Mouse (Mus musculus) forelimb bud, embryonic 11.5 days (tissue): Measurements from ENCODE around the gene Abcc1.

Source experiments
- DNase-seq: peaks from one replicate; pipeline ENCODE4 v3.0.0-alpha.2; 2012; ENCODE audit warnings: low read depth, low spot score

Gene Abcc1

DNA sequence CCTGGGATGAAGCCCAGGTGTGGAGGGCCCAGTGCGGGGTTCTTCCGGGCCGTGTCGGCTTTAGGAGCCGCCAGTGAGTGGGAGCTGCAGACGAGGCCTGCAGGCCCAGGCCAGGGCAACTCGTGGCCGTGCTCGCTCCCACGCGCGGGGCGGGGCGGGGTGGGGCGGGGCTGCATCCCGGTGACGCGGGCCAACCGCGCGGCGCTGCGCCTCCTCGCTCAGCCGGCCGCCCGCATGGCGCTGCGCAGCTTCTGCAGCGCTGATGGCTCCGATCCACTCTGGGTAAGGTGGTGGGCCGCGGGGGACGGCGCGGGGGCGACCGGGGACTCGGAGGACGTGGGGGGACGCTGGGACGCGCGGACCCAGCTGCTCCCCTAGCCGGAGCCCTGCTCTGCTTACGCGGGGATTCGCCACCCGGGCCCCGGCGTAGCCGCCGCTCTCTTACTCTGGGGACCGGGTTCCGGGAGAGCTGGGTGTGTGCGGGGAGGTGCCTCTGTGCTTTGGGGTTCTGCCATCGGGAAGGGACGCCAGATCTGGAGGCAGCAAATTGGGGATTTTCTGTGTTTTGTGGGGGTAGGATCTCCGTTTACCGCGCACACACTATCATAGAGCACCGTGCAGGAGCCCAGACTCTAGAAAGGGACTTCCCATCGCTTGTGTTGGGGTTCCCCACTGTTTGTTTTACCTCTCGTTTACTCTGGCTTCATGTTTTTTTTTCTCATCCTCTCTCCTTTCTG is at the start of gene Abcc1:
TSS of gene Abcc1 (plus strand) at position 197 of the 737 bp plus-strand sequence.
- DNase-seq, result peak; percentile 67

DNA sequence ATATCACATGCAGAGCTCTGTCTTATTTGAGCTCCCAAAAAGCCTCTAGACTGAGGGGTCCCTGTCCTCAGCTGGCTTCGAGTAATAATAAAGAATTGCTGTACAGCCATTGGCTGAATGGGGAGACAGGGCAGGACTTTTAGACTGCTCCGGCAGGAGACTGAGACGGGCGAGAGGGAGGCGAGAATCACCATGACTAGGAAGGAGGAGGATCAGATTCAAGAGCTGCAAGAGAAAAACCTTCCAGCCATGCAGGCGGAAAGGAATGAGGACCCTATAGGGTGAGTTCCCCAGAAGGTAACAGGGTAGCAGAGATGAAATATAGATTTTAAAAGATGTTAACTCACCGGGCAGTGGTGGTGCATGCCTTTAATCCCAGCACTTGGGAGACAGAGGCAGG is 48.4 kb upstream of the Abcc1 start:
- DNase-seq, result no peak

DNA sequence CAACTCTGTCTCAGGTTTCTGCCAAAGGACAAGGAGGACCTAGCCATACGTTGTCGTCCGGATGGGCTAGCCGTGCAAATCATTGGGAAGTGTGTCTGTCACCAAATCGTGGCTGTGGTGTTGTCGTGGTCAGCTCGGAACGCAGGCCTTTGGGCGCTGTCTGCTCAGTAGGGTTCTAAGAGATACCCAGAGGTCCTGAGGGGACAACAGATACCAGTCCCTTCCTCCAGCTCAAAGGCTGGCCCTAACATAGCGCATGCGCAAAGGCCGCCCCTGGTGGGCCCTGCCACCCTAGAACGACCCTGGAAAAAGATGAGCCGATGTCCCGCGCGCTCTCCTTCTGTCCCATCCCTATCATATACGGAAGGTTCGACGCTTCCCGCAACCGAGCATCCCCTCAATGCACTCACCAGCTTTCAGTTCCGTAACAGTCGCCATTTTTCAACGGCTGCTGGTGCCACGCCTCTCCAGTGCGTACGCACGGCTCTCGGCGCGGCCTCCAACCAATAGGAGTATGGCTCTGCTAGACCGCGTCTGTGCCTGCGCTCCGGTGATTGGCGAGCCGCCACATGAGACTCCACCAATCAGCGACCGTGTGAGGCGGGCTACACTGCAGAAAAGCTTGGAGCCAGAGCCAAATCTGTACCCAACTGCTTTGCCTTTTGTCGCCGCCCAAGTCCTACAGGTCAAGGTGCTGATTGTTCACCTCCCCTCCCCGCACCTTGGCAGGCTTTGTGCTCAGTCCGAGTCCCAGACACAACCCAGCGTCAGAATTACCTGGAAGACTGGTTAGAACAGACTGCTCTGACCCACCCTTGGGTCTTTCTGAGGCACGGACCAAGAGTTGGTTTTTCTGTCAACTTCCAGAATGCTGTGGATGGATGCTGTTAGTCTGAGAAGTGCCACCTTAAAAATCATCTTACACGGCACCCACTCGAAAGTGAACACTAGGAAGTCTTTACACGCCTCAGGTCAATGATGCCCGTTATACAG is 44.2 kb upstream of the Abcc1 start, which contains the start of gene Fopnl:
TSS of gene Fopnl (minus strand) at position 522 of the 993 bp plus-strand sequence.
- peak; percentile 95 for DNase-seq

DNA sequence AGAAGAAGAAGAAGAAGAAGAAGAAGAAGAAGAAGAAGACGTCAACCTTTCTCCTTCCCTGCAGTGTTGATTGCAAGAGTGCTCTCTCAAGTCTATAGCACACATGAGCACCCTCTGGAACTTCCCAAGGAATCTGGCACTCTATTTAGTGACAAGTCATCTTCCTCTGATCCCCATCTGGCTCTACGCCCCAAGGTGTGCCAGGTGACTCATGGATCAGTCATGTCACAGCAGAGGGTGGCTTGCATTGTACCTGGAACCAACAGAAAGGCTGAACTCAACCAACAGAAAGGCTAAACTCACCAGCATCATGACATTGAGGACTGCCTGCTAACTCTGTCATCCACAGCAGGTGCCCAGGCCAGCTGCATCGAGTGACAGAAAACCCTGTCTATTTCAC is 41.7 kb upstream of the Abcc1 start:
- DNase-seq, result no peak

DNA sequence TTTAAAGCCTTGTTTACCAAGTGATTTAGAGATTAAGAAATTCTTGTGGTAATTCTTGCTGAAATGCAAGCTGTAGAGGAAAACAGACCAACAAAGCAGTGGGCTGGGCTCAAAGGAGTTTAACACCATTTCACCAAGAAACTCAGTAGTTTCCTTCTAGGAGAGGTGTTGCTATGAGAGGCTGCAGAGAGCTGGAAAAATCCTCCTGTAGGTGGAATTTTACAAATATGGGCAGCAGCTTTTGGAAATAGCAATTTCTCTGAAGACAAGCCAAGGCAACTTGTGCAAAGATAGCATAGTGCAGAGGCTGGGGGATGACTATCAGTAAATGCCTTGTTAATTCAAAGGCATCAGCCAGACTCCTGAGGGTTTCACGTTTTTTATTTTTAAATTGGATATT is 40.9 kb upstream of the Abcc1 start:
- no peak for DNase-seq

DNA sequence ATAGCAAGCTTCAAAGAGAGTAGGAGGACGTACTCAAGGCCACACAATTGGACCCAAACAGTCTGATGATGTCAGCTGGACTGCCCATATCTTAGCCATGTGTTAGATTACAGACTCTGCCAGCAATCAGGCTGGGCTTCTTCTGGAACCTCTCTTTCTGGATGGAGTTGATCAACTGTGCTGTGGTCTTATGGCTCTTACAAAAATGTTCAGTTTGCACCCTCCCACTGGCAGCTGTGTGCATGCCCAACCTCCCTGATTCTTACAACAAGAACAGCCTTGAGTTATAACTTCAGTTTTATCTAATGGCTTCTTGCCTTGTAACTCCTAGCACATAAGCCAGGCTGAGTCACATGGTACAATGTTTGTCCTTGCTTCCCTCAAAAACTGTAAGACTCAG is 33.2 kb upstream of the Abcc1 start:
- no peak for DNase-seq

DNA sequence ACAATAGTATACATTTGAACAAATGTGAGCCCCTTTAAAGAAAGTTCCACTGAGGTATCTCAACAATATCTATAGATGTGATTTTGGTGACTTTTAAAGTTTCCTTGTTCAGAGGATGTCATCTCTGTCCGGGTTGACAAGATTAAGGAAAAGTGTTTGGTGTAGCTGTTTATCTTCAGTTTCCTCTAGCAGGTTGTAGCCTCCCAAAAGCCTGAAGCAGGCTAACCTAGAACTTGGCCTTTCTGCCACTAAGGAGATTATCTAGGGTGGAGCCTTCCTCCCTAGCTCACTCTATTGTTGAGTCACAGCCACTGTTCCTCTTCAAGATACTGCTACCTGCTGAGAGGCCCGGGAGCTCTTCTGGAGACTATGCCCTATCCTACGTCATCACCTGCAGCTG is 16.4 kb upstream of the Abcc1 start:
- no peak for DNase-seq

DNA sequence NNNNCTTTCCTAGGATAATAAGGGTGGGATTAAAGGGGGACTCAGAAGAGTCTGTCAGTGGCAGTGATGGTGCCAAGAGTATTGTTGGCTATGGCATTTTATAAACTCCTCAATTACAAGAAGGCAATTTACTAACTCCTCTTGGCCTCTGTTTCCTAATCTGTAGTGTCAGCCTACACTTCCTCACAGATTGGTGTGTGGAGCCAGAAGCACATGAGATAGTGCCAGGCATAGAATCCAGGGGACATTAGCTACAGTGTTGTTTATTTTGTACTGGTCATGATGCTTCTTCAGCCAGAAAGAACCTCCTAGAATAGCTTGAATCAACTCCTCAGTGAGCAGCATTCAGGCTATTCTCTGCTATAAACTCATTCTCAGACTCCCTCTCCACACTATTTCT is 9.8 kb upstream of the Abcc1 start:
- no peak for DNase-seq

DNA sequence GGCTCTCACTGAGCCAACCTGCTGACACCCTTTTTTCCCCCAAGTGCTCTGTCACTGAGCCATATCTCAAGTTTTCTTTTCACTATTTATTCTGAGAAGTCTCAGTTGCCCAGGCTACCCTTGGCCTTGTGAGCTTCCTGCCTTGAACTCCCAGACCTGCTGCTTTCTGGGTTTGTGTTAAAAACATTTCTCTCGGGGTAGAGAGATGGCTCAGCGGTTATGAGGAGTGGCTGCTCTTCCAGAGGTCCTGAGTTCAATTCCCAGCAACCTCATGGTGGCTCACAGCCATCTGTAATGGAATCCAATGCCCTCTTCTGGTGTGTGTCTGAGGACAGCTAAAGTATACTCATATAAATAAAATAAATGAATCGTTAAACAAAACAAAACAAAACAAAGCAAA is 9.1 kb upstream of the Abcc1 start:
- DNase-seq, result no peak

DNA sequence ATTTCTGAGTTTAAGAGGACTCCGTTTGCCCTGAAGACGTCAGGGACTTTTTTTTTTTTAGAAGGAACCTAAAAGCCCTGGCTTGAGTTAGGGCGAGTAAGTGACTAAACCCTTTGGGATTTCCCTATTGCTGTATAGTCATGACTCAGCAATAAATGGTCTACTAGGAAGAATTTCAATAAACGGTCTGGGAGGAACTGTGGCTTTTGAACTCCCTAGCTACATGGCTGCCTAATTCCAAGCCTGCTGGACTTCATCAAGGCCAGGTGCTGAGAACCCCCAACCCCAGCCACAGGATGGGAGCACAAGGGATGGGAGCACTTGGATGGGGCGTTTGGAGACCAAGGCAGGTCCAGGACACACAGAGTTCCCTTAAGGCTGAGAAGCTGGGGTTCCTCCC is 8.7 kb upstream of the Abcc1 start:
- no peak for DNase-seq

DNA sequence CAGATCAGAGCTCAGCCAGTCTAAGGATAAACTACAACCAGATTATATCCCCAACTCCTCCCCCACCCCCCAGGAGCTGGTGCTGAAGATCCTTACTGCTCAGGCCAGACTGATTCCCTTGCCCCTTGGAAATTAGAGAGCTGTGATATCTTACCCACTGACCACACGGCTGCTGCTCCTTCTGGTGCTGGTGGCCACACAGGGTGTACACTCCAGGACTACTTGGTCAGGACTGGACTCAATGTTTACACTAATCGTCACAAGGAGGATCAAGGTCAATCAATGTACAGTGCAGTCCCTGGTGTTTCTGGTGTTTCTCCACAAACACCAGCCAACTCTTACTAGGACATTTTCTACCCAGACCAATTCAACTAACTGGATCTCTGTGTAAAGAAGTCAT is 3.5 kb upstream of the Abcc1 start:
- DNase-seq, result no peak

DNA sequence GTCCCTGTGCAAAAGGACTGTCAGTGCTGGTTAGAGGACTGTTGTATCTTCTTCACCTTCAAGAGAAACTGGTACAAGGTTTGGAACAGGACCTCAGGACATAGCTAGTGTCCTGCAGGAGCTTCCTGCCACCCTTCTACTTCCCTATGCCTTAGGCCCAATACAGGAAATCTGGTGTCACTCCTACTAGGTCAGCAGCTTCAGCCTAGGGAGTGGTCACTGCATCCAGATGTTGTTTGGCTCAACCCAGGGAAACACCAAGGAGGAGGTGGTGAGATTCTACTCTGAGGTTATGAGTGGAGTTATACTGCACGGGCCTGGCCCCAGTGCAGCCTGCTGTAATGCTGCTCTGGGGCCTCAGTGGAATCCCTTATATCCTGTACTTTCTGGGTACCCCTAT is 2.8 kb upstream of the Abcc1 start:
- DNase-seq, result no peak

DNA sequence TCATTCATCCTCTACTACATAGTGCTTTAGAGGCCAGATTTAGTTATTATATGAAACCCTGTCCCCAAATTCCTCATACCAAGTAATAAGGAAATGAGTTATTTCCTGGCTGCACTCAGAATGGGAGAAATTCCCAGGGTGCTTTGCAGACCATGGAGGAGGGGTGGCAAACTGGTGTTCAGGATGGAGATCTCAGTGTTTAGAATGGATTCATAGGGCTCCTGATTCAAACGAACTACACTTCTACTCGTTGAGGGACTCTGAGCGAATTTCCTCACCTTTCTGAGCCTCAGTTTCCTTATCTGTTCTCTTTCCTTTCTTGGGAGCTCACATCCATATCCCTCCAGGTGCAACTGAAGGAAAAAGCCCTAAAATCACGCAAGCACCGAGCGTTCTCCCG is 427 bp upstream of the Abcc1 start:
- DNase-seq, result peak; percentile 39

DNA sequence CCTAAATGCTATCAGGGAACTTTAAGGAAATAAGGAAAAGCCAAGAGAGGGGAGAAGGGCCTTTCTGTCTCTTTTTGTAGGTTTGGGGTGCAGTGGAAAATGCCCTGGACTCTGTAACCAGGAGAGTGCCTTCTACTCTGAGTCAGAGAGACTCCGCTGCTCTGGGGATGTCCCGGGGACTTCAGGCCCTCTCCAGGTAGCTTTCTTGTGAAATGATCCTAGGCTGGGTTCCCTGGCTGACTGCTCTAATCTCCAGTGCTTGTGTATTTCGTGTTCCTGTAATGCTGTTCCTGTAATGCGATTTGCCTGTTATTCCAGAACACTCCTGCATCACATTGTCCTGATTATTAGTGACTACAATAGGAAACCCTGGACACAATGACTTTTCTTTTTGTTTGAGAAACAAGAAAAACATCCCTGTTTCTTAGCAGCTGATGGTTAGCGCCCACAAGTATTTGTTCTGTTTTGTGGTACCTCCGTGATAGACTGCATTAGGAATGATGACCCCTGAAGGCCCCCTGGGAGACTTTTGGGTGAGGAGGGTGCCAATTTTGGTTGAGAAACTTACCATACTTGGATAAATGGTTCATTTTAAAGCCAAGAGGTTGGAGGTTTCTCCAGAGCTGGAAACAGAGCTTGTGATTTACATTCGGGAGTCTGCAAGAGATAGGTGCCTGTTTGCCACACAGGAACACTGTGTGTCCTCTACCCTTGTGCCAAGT is 902 bp downstream of the Abcc1 start:
- peak; percentile 4 for DNase-seq

DNA sequence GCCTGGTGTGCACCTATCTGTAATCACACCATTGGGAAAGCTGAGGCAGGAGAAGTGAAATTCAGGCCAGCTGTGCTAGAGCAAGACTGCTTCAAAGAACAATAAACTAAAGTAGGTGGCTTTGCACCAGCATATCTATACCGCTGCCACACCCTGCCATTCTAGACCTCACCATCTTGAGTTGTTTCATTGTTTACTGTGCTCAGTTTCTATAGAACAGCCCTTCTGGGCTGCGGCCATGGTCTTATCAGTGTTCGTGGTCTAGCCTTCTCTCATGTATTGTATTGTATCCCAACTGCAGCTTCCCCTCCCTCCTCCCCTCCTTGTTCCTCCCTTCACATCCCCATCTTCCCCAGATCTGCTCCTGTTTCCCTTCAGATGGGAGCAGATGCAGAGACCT is 2.1 kb downstream of the Abcc1 start:
- no peak for DNase-seq

DNA sequence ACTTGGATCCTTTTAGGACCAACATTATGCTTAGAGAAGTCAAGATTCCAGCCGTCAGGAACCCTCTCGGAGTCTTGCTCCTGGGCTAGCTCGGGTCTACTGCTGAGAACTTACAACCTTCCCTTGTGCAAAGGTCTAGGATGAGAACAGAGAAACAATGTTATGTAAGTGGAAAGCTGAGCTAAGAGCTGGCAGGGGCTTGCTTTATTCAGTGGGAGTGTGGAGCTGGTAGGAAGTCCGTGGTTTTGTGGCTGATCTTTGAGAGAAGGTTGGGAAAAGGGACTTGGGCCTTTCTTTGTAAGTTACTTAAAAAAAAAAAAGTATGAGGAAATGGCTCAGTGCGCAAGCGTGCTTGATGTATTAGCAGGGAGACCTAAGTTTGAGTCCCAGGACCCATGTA is 2.7 kb downstream of the Abcc1 start:
- no peak for DNase-seq

DNA sequence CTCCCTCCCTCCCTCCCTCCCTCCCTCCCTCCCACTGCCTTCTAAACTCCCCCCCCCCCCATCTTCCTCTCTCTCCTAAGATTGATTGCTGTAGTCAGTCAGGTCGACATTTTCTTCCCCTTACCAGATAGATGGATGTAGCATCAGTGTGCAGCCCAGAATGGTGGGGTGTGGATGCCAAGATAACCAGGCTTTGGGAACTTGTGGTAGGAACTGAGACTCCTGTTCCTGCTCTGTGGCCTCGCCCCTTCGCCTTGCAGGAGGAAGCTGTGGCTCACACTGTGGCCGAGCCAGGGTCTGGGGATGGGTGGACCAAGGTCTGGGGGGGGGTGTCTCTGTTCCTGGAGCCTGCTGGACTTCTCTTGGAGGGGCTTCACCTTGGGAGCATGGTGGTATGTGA is 4.1 kb downstream of the Abcc1 start:
- DNase-seq, result no peak

DNA sequence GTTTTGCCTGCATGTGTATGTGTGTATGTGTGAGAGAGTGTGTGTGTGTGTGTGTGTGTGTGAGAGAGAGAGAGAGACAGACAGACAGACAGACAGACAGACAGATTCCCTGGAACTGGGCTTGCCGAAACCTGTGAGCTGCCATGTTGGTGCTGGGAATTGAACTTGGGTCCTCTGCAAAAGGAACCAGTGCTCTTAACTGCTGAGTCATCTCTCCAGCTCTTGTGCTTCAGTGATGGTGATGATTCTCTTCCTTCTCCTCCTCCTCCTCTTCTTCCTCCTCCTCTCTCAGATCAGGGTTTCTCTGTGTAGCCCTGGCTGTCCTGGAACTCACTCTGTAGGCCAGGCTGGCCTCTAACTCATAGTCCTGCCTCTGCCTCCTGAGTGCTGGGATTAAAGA is 4.7 kb downstream of the Abcc1 start:
- no peak for DNase-seq

DNA sequence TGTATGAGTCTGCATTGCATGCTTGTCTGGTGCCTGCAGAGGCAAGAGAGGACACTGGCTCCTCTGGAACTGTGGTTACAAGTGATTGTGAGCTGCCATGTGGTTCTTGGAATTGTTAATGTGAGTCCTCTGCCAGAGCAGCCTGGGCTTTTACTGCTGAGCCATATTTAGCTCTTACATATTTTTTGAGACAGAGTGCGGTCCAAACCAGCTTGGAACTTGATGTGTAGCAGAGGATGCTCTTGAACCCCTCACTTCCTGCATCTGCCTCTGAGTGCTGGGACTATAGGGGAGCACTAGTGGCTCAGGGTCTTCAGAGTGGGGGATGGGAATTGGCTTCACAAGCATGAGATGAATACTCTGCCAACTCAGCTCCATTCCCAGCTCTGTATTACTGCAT is 10.0 kb downstream of the Abcc1 start:
- no peak for DNase-seq

DNA sequence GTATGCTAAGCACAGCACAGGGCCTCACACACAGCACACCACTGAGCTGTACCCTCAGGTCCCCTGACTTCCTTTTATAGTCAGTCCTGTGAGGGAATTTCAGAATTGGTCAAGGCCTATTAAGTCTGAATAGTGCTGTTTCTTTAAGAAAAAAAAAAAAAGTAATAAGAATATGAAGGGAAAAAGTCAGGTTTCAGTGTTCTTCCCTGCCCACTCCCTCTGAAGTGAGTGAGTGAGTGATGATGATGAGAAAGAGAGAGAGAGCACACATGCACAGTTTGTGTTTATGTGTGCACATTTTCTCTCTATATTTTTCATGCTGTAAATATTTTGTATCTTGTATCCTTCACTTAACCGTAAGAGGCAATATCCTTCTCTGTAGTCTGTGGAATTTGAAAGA is 11.0 kb downstream of the Abcc1 start:
- no peak for DNase-seq

DNA sequence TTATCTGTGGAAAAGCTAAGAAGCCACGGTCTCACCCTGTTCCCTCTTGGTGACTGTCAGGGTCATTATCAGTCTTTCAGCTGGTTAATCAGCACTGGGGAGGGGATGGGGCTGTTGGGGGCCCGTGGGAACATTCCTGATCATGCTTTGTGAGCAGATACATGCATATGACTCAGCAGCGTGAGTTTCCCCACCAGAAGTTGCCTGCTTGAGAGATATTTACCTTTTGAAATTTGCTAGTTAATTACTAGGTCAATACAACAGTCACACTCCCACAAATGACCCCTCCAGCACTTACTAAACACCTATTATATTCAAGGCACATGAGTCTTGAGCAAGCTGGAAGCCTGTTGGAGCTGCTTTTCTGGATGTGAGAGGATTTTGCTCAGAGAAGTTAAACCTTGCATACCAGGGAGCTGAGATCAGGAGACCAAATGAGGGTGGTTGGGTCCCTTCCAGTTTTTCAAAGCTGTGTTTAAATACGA is 11.5 kb downstream of the Abcc1 start:
- no peak for DNase-seq

DNA sequence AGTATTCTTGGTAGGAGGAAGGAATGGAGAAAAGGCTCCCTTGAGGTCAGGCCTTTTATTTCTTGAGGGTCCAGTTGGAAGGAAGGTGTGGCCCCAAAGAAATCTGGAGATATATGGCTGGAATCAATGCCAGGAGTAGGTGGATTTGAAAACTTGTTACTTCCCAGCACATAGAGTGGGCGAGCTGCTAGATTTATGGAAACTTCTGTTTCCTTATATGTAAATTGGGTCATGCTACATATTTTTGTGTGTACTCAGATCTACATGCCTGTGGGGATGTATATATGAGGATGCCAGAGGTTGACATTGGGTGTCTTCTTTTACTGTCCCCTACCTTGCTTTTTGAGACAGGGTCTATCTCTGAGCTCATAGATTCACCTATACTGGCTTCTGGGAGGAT is 14.6 kb downstream of the Abcc1 start:
- no peak for DNase-seq
